Mouse (Mus musculus) thymus, adult 2 months (tissue): ENCODE results near the gene Memo1.

Experiments used
- CTCF ChIP-seq: fragments of 200-500 bp; IDR thresholded peaks from 2 replicates; pipeline ENCODE4 v1.5.1; 2012; ENCODE audit warnings: mild to moderate bottlenecking, control low read depth, low read length, moderate library complexity, borderline replicate concordance; ENCODE audit not compliant: control insufficient read depth, poor library complexity, insufficient read depth; ENCODE audit errors: extremely low read depth
- POLR2A ChIP-seq: fragments of 200-500 bp; IDR thresholded peaks from 2 replicates; pipeline ENCODE4 v1.6.1; 2012; ENCODE audit warnings: mild to moderate bottlenecking, low read length, control low read depth, moderate library complexity; ENCODE audit not compliant: control insufficient read depth, poor library complexity, insufficient read depth; ENCODE audit errors: extremely low read depth

DNA sequence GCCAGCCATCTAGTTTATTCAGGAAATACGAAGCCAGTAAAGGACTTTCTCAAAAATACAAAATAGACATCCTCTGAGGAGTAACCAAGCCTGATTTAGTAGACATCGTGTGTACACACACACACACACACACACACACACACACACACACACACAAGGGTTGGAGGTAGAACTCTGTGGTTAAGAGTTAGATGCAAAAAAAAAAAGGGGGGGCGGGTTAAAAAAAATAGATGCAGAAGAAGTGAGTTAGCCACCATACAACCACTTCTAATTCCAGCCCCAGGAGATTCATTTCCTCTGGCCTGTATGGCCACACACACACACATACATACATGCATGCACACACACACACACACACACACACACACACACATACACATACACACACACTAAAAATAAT, 13.3 kb downstream of the Memo1 start:
- no peak for TF ChIP-seq CTCF
- TF ChIP-seq POLR2A, result no peak
